Mouse (Mus musculus): ENCODE measurements around the gene Rnf181.
A peak's percentile ranks its signal among the peaks of the same experiment; 100 is the strongest.

Gene Rnf181

DNA sequence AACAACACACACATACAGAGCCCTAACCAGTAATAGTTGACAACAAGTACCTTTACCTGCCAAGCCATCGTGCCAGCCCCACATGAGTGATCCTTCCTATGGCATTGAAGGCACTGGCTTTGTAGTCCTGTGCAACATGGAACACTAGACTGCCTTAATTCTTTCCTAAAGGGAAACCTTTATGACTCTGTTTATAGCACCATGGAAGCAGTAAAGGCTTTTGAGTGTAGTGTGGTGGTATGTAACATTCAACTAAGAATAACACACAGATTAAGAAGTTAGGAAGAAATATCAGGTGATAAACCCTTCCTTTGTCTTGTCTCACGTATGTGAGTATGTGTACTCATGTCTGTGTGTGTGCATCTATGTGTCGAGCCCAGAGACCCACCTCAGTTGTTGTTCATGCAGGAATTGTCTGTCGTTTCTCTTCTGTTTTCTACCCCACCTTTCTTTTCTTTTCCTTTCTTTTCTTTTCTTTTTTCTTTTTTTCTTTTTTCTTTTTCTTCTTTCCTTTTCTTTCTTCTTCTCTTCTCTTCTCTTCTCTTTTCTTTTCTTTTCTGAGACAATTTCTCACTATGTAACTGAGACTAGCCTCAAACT, at the start of gene Rnf181:
Rnf181 (minus strand) TSS at position 113 of the 600 bp plus-strand sequence.
- no peak for DNase-seq

- peak; percentile 30 to 69 for DNase-seq
These were observed 49.4 kb upstream of the Rnf181 start for GRCm38 (mm10) chr6:72415964-72416772.

DNA sequence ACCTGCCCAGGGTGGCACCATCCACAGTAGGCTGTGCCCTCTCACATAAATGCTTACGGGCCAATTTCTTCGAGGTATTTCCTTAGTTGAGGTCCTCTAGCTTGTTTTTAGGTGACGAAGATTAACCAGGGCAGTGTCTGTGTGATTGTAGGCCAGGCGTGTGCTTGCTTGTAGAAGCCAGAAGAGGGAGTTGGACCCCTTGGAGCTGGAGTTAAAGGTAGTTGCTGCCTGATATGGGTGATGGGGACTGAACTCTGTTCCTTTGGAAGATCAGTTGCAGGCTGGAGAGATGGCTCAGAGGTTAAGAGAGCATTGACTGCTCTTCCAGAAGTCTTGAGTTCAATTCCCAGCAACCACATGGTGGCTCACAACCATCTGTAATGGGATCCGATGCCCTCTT, 48.4 kb upstream of the Rnf181 start:
- no peak for DNase-seq

GRCm38 (mm10) chr6:72414076-72414756, 47.5 kb upstream of the Rnf181 start, which contains the start of gene Ggcx:
TSS of gene Ggcx (plus strand) at chr6:72414308.
- peak; percentile 96 to 98 for DNase-seq

DNA sequence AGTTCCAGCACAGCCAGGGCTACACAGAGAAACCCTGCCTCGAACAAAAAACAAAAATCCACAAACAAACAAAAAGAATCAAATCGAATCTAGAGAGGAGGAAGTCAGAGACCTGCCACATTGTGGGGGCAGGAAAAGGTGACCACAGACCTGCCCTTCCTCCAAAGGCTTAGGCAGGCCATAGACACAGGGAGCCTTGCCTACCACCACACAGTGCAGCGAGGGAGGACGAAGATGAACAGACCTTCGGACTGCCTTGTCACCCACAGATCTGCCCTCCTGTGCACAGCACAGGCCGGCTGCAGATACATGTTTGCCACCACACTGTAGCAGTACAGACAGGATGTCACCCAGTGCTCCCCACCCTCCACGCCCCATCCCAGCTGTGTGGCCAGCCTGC, 43.8 kb upstream of the Rnf181 start:
- DNase-seq, result no peak

DNA sequence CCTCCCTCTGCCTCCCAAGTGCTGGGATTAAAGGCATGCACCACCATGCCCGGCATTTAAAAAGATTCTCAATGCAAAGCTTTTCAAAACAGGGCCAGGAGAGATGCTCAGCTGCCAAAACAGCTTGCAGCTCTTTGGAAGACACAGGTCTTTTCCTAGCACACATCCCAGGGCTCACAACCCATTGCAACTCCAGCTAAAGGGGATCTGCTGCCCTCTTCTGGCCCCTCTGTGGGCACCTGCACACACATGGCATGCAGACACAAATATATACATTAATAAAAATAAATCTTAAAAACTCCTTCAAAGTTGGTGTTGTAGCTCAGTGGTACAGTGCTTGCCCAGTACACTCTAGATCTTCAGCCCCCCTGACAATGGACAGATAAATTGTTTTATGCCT, 43.2 kb upstream of the Rnf181 start:
- DNase-seq, result no peak

- peak; percentile 51 to 78 for DNase-seq
These were observed 42.8 kb upstream of the Rnf181 start for GRCm38 (mm10) chr6:72409567-72409966.

DNA sequence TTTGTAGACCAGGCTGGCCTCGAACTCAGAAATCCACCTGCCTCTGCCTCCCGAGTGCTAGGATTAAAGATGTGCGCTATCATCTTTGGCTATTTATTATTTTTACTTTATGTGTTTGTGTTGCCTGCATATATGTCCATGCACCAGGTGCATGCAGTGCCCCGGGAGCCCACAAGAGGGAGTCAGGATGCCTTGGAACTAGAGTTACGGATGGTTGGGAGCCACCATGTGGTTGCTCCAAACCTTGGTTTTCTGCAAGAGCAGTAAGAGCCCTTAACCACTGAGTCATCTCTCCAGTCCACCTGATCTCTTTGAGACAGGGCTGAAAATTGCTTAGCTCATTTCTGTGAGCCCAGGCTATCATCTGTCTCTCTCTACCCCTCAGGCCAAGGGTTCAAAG, 40.4 kb upstream of the Rnf181 start:
- DNase-seq, result peak; percentile 84 to 89

- no peak for DNase-seq
These were observed 38.6 kb upstream of the Rnf181 start for GRCm38 (mm10) chr6:72405356-72405755.

DNA sequence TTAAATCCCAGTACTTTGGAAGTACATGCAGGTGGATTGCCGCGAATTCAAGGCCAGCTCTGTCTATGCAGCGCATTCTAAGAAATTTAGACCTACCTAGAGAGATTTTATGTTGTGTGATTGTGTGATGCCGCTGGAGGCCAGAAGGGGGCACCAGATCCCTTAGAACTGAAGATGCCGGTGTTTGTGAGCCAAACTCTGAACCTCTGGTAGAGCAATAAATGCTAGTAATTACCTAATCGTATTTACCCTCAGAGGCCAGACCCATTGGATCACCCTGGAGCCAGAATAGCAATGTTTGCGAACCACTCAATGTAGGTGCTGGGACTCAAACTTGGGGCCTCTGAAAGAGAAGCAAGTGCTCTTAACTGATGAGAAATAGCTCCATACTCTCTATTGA, 35.1 kb upstream of the Rnf181 start:
- peak; percentile 82 to 87 for DNase-seq

GRCm38 (mm10) chr6:72399967-72400366, 33.2 kb upstream of the Rnf181 start:
- DNase-seq, result no peak

- peak; percentile 71 to 82 for DNase-seq
These were observed 30.1 kb upstream of the Rnf181 start for GRCm38 (mm10) chr6:72396837-72397251.

DNA sequence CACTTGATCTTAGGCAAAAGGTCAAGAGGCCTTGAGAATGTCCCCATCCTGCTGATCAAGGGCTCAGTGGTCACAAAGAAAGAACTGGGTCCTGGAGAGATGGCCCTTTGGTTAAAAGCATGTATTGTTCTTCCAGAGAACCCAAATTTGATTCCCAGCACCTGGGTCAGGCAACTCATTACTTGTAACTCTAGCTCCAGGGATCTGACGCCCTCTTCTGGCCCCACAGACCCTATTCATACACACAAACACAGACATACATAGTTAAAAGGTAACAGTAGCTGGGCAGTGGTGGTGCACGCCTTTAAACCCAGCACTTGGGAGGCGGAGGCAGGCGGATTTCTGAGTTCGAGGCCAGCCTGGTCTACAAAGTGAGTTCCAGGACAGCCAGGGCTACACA, 25.6 kb upstream of the Rnf181 start:
- DNase-seq, result no peak

- DNase-seq, result peak; percentile 79 to 86
These were observed 24.2 kb upstream of the Rnf181 start for GRCm38 (mm10) chr6:72390795-72391521.

DNA sequence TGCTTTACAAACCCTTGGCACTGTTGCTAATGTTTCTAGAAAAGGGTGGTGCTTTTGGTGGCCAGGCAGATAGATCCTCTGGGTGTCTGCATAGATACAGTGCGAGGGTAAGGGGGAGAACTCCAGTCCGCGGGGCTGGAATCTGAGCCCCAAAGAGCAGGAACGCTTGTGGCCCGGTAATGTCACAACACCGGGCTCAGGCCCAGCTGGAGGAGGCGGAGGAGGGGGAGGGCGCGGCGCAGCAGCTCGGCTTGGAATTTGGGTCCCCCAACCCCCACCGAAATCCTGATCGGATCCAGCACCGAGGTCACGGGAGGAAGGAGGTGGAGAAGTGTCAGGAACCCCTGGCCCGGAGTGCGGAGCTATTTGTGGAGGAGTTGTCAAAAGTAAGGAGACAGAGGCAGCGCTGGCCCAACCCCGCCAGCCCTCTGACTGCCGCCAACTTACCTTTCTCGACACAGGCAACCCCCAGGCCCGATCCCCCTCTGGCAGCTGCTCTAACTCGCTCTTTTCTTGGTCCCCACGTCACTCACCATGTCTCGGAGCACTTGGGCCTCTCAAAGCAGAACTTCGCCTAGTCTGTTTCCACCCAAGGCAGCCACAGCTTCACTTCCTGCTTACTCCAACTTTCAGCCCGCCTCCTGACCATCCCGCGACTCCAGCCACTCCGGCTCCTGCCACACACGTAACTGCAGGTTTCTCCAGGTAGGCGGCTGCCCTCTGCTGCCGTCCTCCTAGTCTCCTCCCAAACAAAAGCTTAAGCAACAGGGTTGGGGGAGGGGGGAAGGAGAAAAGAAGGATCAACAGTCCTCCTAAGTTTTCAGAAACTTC, 23.4 kb upstream of the Rnf181 start, which contains the start of gene Vamp8:
Vamp8 (minus strand) TSS at position 763 of the 831 bp plus-strand sequence.
- peak; percentile 92 to 95 for DNase-seq

- no peak for DNase-seq
These were observed 22.8 kb upstream of the Rnf181 start for GRCm38 (mm10) chr6:72389471-72389940.

DNA sequence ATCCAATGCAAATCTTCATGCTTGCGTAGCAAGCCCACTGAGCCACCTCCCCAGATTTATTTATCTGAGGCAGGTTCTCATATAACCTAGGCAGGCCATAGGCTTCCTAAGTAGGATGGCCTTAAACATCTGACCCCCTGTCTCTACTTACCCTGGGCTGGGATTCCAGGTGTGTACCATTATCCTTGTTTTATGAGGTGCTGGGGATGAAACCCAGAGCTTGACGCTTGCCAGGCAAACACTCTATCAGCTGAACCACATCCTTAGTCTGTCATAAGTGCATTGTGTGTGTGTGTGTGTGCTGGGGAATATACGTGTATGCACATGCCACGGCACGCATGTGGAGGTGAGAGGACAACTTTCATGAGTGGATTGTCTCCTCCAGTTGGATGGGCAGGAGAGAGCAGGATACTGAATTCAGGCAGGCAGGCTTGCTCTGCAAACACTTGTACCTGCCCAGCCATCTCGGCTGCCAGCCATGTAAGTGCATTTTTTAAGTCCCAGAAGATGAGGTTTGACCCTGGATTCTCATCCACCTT, 22.1 kb upstream of the Rnf181 start:
- no peak for DNase-seq

- no peak for DNase-seq
These were observed 21.5 kb upstream of the Rnf181 start for GRCm38 (mm10) chr6:72388266-72388665.

DNA sequence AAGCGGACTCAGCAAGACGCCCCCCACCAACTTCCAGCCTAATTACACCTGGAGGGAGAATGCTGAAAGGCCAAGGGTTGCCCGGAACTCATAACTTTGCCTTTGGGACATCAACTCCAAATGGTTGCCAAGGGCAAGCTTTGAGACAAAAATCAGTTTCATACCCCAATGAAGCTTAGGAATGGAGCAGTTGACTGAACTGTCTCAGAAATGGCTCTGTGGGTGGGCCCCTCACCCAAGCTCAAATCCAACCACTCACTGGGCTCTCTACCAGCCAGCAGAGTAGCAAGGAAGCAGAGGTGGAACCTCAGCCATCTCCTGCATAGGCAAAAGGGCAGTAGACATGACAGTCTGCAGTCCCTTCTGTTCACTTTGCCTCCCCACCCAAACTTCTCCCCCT, 21.1 kb upstream of the Rnf181 start:
- no peak for DNase-seq

DNA sequence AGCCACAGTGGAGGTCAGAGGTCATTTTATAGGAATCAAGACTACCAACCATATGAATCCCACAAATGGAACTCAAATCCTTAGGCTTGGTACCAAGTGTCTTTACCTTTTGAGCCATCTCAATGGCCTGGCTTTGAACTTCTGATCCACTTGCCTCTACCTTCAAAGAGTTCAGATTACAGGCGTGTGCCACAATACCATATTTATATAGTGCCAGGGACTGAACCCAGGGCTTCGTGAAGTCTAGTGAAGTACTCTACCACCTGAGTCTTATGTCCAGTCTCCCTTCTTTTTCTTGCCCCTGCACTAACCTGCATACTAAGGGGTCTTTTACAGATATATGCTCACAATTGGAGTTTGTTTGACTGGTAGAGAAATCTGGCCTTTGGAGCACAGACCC, 19.8 kb upstream of the Rnf181 start:
- DNase-seq, result no peak

DNA sequence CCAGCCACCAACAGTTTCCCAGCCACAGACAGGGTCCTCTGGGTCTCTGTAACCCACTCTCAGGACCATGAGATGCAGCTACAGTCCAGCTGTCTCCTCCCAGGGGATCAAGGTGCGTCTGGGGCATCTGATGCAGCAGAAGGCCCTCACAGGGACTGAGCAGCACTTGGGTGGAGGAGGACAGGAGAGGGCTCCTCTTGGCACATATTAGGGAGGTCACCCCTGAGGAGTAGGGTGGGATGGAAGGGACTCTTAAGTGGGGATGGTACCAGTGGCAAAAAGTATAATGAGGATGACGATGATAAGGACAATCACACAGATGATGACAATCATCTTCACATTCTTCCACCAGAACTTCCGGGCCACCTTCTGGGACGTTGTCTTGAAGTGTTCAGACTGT, 18.5 kb upstream of the Rnf181 start:
- no peak for DNase-seq

GRCm38 (mm10) chr6:72383952-72384351, 17.2 kb upstream of the Rnf181 start:
- no peak for DNase-seq
